ENCODE assay signal across 9 mouse cellular contexts in genomic region chr8:96152496-96153250, GRCm38 (mm10).
A peak's percentile ranks its signal among the peaks of the same experiment; 100 is the strongest.
DNase-seq lines count a peak whose midpoint lies in the region; ATAC-seq and TF ChIP-seq lines count a peak whose summit lies in the region.
"Had no signal": no experiment of that assay in that cellular context is flagged by ENCODE, and none has a peak within 500 bp of the region (broad histone marks: within the 10 kb centered on the region; RNA-seq: fewer than 3 reads in every experiment).

No protein-coding gene starts in this region.

- peak; percentile 22 for DNase-seq in A20 (ENCODE audit: low read depth, low spot score)
- peak; percentile 61 for DNase-seq in layer of hippocampus, adult 11-12 months (ENCODE audit: low spot score)
- DNase-seq in lung, postnatal 10 days, result peak; percentile 31
- peak; percentile 16 to 72 for DNase-seq in spleen, postnatal 4 days (ENCODE audit: low spot score in 2 of 2)

- peak; percentile 58 for TF ChIP-seq CTCF in bone marrow, adult 2 months (IDR thresholded peaks at IDR 0.05; ENCODE audit: control insufficient read depth, insufficient read depth, low read length)
- peak; percentile 73 for TF ChIP-seq CTCF in embryonic fibroblast, embryonic 13.5 days (IDR thresholded peaks at IDR 0.05; ENCODE audit: borderline replicate concordance, insufficient read depth, low read length)

- no peaks in the 10 kb centered on the region for H3K9me3 ChIP-seq in forebrain, embryonic 12.5 days
- no peaks in the 10 kb centered on the region for H3K9me3 ChIP-seq in forebrain, embryonic 16.5 days (ENCODE audit: control insufficient read depth, low read length)
- H3K9me3 ChIP-seq: limb, embryonic 15.5 days had no signal

- H3K27ac ChIP-seq in forebrain, embryonic 12.5 days, result no peak overlapping the region
- no peak overlapping the region for H3K27ac ChIP-seq in forebrain, embryonic 16.5 days (ENCODE audit: low read length)
- H3K27ac ChIP-seq in bone marrow, adult 2 months (ENCODE audit: control insufficient read depth, insufficient read depth, low read depth, low read length, poor library complexity), result no peak overlapping the region
- no peak overlapping the region for H3K27ac ChIP-seq in embryonic fibroblast, embryonic 13.5 days (ENCODE audit: insufficient read depth, low read length)
- H3K27ac ChIP-seq: limb, embryonic 15.5 days had no signal

- peak; percentile 61; the same call in 1 of the 2 replicates for ATAC-seq in forebrain, embryonic 12.5 days (ENCODE audit: low FRiP score)
- ATAC-seq in forebrain, embryonic 16.5 days, result no peak

- no peak overlapping the region for H3K9ac ChIP-seq in forebrain, embryonic 12.5 days
- no peak overlapping the region for H3K9ac ChIP-seq in forebrain, embryonic 16.5 days (replicated peaks; ENCODE audit: low read depth, low read length)
- H3K9ac ChIP-seq: limb, embryonic 15.5 days had no signal

- H3K36me3 ChIP-seq in forebrain, embryonic 12.5 days (replicated peaks), result no peaks in the 10 kb centered on the region
- H3K36me3 ChIP-seq in forebrain, embryonic 16.5 days (ENCODE audit: control insufficient read depth, insufficient read depth), result no peaks in the 10 kb centered on the region
- H3K36me3 ChIP-seq: limb, embryonic 15.5 days had no signal

- WGBS in forebrain, embryonic 12.5 days, result 41% methylated on average over 12 of the region's 12 CpGs
- 44% methylated on average over 12 of the region's 12 CpGs for WGBS in forebrain, embryonic 16.5 days
- WGBS in bone marrow, adult 2 months, result 31% methylated on average over 12 of the region's 12 CpGs

- no peak for TF ChIP-seq POLR2A in bone marrow, adult 2 months (IDR thresholded peaks at IDR 0.05; ENCODE audit: borderline replicate concordance, control insufficient read depth, low read depth, low read length)
- no peak for TF ChIP-seq POLR2A in embryonic fibroblast, embryonic 13.5 days (IDR thresholded peaks at IDR 0.05; ENCODE audit: low read depth, low read length)

- H3K27me3 ChIP-seq in forebrain, embryonic 12.5 days, result no peaks in the 10 kb centered on the region
- H3K27me3 ChIP-seq in forebrain, embryonic 16.5 days (replicated peaks; ENCODE audit: control insufficient read depth, insufficient read depth, low read length), result no peaks in the 10 kb centered on the region
- H3K27me3 ChIP-seq: limb, embryonic 15.5 days had no signal

- no peaks in the 10 kb centered on the region for H3K4me1 ChIP-seq in forebrain, embryonic 12.5 days
- H3K4me1 ChIP-seq in forebrain, embryonic 16.5 days (replicated peaks; ENCODE audit: control insufficient read depth, insufficient read depth, low read length), result no peaks in the 10 kb centered on the region
- no peaks in the 10 kb centered on the region for H3K4me1 ChIP-seq in bone marrow, adult 2 months (ENCODE audit: control insufficient read depth, insufficient read depth, low read length)
- H3K4me1 ChIP-seq in embryonic fibroblast, embryonic 13.5 days (ENCODE audit: control insufficient read depth, insufficient read depth, low read length), result no peaks in the 10 kb centered on the region
- H3K4me1 ChIP-seq: limb, embryonic 15.5 days had no signal

- H3K4me3 ChIP-seq in forebrain, embryonic 12.5 days (replicated peaks), result no peak overlapping the region
- H3K4me3 ChIP-seq in forebrain, embryonic 16.5 days (replicated peaks; ENCODE audit: low read length), result no peak overlapping the region
- no peak overlapping the region for H3K4me3 ChIP-seq in bone marrow, adult 2 months (replicated peaks; ENCODE audit: control insufficient read depth, low read depth, low read length)
- H3K4me3 ChIP-seq in embryonic fibroblast, embryonic 13.5 days (ENCODE audit: insufficient read depth, low read length), result no peak overlapping the region
- H3K4me3 ChIP-seq: limb, embryonic 15.5 days had no signal

- no peak overlapping the region for H3K4me2 ChIP-seq in forebrain, embryonic 12.5 days
- H3K4me2 ChIP-seq in forebrain, embryonic 16.5 days (ENCODE audit: low read length), result no peak overlapping the region
- H3K4me2 ChIP-seq: limb, embryonic 15.5 days had no signal
